Mouse (Mus musculus): ENCODE measurements around the gene Sidt2.

Sidt2 gene

DNA sequence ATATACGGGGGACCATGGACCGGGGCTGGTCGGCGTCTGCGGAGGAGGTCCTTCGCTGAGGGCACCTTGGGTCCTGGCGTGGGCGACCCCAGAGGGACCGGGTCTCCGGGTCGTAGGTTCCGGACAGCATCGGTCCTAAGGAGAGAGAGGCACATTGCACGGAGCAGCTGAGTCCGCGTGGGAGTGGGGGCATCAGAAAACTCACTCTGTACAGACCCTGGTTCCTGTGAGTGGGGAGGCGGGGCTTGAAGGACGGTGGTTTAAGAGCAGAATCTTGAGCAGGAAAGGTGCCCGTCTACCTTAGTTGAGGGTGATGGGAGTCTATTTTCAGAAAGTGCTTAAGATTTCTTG is 48.0 kb downstream of the Sidt2 start:
- no peak for DNase-seq

DNA sequence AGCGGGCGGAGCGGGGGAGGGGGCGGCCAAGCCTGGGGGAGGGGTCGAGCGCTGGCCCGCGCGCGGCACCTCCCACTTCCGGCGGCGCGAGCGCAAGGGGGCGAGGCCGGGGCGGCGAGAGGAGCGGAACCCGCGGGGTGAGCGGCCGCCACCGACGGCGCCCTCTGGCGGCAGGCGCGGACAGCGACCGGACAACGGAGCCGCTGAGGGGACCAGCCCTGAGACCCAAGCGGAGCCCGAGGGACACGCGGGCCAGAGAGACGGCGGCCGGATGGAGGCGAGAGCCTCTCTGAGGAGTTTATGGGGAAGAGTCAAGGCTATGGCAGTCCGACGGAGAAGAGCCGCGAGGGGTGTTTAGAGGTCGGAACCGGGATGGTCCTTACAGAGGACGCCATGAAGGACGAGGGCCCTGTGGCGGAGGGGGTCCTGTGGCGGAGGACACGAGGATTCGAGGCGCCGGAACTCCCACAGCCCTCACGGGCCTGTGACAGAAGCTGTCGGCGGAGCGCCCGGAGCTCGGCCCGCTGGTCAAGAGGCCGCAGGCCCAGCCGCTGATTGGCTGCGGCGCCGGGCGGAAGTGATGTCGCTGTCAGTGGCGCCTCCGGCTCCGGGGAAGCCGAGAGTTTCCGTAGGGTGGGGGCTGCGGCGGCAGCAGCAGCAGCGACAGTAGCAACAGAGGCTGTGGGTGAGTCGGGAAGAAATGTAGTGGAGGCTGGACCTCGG is 48.5 kb downstream of the Sidt2 start, which contains the start of the genes Pcsk7 and Rnf214:
Pcsk7 (plus strand) TSS at position 143 of the 723 bp plus-strand sequence.
Rnf214 (minus strand) TSS at position 557 of the 723 bp plus-strand sequence.
- DNase-seq, result peak; percentile 96

DNA sequence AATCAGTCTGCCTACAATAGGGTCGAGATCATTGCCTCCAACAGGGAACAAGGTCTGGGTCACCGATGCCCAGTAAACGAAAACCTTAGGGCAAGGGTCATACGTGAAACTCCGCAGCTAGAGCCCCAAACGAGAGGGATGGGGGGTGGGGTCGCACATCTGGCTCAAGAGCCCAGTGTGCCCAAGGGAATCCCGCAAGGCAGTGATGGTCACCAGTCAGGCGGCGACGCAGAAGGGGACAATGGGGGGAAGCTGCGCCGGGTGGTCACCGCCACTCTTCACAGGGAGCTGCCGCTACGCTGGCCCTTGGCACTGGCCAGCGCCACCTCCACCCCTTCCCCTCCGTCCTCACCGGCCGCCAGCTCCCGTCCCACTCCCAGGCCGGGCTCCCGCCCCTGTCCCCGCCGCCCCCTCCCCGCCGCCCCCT is 49.2 kb downstream of the Sidt2 start:
- DNase-seq, result peak in 1 of 2 experiments; percentile 62

DNA sequence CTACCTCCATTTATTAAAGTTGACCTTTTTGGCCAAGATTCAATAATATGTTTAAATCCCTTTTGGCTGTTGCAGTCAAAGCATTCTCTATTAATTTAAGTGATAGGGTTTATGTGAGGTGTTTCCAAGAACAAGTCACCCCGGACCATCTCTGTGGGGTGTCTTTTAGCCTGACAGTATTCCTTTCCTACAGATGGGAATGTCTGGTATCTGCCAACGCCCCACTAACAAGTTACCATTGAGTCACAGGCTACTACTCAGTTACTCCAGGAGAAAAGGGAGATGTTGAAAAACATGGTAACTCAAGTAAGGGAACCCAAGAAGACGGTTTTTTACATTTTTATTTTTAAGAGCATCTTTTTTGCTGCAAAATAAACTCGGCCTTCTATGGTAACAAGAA is 49.9 kb downstream of the Sidt2 start:
- no peak for DNase-seq

DNA sequence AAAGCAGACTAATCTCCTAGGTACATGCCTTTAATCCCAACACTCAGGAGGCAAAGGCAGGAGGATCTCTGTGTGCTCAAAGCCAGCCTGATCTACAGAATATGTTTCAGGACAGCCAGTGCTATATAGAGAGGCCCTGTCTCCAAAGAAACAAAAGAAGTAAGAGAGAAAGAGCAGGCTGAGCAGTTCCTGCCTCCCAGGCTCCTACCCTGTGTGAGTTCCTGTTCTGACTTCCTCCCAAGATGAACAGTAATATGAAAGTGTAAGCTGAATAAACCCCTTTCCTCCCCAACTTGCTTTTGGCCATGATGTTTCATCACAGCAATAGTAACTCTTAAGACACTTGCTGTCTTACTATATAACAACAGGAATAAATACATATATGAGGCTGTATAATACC is 61.4 kb downstream of the Sidt2 start:
- no peak for DNase-seq
